Mouse (Mus musculus) forebrain, postnatal 0 days (tissue): ENCODE measurements around the gene Vmp1. TPM values are rescaled to one million over a fixed set of nuclear protein-coding genes. Genes with fewer than 3 reads are reported as not detected.

Source experiments
- ATAC-seq: fragments of 200-750 bp; cut with Nextera tagmentation; 2 replicates; pipeline ENCODE4 v1.8.0; 2017; ENCODE audit warnings: mild to moderate bottlenecking, moderate library complexity
- DNase-seq: peaks from one replicate; pipeline ENCODE4 v3.0.0-alpha.2; 2015
- H3K27ac ChIP-seq: fragments of 300-500 bp; sonication (generic); 2 replicates; pipeline ENCODE4 v1.5.1; 2014; ENCODE audit warnings: low read depth, mild to moderate bottlenecking, antibody characterized with exemption, low read length, moderate library complexity, mixed read lengths
- H3K27me3 ChIP-seq: fragments of 300-500 bp; sonication (generic); 2 replicates; pipeline ENCODE4 v1.6.1; 2014; ENCODE audit warnings: mild to moderate bottlenecking, low read length, mixed read lengths; ENCODE audit not compliant: insufficient read depth
- H3K36me3 ChIP-seq: fragments of 300-500 bp; sonication (generic); 2 replicates; pipeline ENCODE4 v1.6.1; 2014; ENCODE audit warnings: mild to moderate bottlenecking, moderate library complexity; ENCODE audit not compliant: insufficient read depth
- H3K4me1 ChIP-seq: fragments of 300-500 bp; sonication (generic); 2 replicates; pipeline ENCODE4 v1.6.1; 2014; ENCODE audit warnings: antibody characterized with exemption; ENCODE audit not compliant: insufficient read depth
- H3K4me2 ChIP-seq: fragments of 300-500 bp; sonication (generic); 2 replicates; pipeline ENCODE4 v1.6.1; 2014; ENCODE audit warnings: low read depth, mild to moderate bottlenecking, moderate library complexity
- H3K4me3 ChIP-seq: fragments of 300-500 bp; sonication (generic); 2 replicates; pipeline ENCODE4 v1.5.1; 2014; ENCODE audit warnings: low read depth, low read length, mixed read lengths
- H3K9ac ChIP-seq: fragments of 300-500 bp; sonication (generic); 2 replicates; pipeline ENCODE4 v1.6.1; 2014; ENCODE audit warnings: mild to moderate bottlenecking
- H3K9me3 ChIP-seq: fragments of 300-500 bp; sonication (generic); 2 replicates; pipeline ENCODE4 v1.6.1; 2016; ENCODE audit warnings: low read length
- CTCF ChIP-seq: sonication (generic); IDR thresholded peaks from 2 replicates; pipeline ENCODE4 v1.5.1; 2016; ENCODE audit warnings: antibody characterized with exemption, control low read depth, low read depth
- WGBS: fragments of 180-500 bp; shearing (Covaris S2); extraction: QIAGEN DNeasy Blood & Tissue Kit; methylation state at CpG from one replicate; pipeline ENCODE4 v1.1.7; 2014; 5-methylcytosine and 5-hydroxymethylcytosine counted together
- polyA plus RNA-seq: library from polyadenylated mRNA; unstranded; fragments of >200 nt; fragmentation: Nextera tagmentation; extraction: Ambion mirVana; gene quantifications from 2 replicates; pipeline ENCODE4 v1.2.1, GENCODE M21; 2015
- total RNA-seq: library from RNA; depleted of rRNA; stranded (reverse); fragments of >200 nt; gene quantifications from 2 replicates; pipeline ENCODE4 v1.2.3, GENCODE M21; 2014

Vmp1 gene
- total and polyA plus RNA-seq, 2 experiments from 2014 or later: 59.5 to 131 TPM

- Histone ChIP-seq H3K4me1 (no peaks in the 10 kb centered on the region), H3K4me3 (no peak overlapping the region), H3K9ac (no peak overlapping the region), H3K27ac (no peak overlapping the region), H3K36me3 (peaks cover 5% of the 10 kb centered on the region; the same call in 1 of the 2 replicates), H3K27me3 (no peaks in the 10 kb centered on the region), H3K4me2 (no peak overlapping the region), H3K9me3 (no peaks in the 10 kb centered on the region)
- 90% methylated on average over 12 of the region's 12 CpGs for WGBS
- DNase-seq: no peak
- no peak for ATAC-seq
- no peak for TF ChIP-seq CTCF
Observed at GRCm38 (mm10) chr11:86581943-86582542, 101.6 kb downstream of the Vmp1 start.

DNA sequence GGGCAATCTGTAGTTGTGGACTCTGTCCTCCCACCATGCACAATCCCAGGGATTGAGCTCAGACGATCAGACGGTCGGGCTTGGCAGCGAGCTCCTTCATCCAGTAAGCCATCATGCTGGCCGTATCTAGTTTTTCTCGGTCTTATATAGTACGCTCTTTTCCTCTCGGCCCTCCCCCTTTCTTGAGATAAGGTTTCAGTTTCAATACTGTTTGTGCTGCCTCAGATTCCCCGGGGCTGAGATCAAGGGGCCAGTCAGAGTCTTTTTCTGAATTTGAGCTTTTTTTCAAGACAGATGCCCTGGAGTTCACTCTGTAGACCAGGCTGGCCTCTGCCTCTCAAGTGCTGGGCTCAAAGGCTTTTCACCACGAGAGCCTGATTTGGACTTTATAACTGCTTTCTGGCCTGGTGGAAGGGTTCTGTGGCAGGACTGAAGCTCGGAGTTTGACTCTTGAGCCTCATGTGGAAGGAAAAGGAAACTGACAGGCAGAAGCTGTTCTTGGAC lies 102.3 kb downstream of the Vmp1 start:
- H3K4me2 ChIP-seq: no peak overlapping the region
- peaks cover 5% of the 10 kb centered on the region; the same call in 1 of the 2 replicates for H3K36me3 ChIP-seq
- no peaks in the 10 kb centered on the region for H3K27me3 ChIP-seq
- no peak for DNase-seq
- no peak overlapping the region for H3K9ac ChIP-seq
- TF ChIP-seq CTCF: no peak
- no peaks in the 10 kb centered on the region for H3K4me1 ChIP-seq
- H3K4me3 ChIP-seq: no peak overlapping the region
- no peak for ATAC-seq
- no peaks in the 10 kb centered on the region for H3K9me3 ChIP-seq
- 73% methylated on average over 11 of the region's 11 CpGs for WGBS
- no peak overlapping the region for H3K27ac ChIP-seq

GRCm38 (mm10) chr11:86580319-86581113 lies 103.1 kb downstream of the Vmp1 start:
- ATAC-seq (no peak), DNase-seq (no peak)
- H3K4me3 ChIP-seq: no peak overlapping the region
- no peaks in the 10 kb centered on the region for H3K27me3 ChIP-seq
- H3K9ac ChIP-seq: no peak overlapping the region
- no peak overlapping the region for H3K27ac ChIP-seq
- no peak overlapping the region for H3K4me2 ChIP-seq
- TF ChIP-seq CTCF: no peak
- no peaks in the 10 kb centered on the region for H3K9me3 ChIP-seq
- 90% methylated on average over 9 of the region's 9 CpGs for WGBS
- H3K36me3 ChIP-seq: peaks cover 5% of the 10 kb centered on the region; the same call in 1 of the 2 replicates
- no peaks in the 10 kb centered on the region for H3K4me1 ChIP-seq

DNA sequence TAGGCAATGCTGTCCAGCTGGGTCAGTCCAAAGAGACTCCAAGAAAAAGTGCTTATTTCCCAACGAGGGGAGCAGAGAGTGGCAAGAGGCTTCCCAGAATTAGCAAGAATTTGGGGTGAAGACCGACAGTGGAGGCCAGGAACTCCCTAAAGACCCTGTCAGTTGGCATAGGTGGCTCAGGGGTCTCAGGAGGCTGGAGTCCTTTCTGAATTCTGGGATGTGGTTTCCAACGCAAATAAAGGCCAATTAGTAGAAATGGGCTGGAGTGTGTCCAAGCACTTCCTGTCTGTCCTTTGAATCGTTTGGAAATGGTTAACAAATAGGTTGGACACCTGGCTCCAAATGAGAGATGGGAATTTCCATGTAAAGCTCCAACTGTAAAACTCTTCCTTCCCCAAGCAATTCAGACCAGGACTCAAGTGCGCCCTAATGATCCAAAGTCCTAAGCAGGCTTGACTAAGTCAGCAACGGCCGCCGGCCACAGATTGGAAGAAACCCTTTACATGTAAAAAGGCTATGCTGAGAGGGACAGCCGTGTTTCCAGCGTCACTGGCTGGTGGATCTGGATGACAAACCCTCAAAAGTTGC lies 103.8 kb downstream of the Vmp1 start:
- Histone ChIP-seq H3K27ac (no peak overlapping the region), H3K4me3 (no peak overlapping the region), H3K4me2 (no peak overlapping the region), H3K36me3 (peaks cover 2% of the 10 kb centered on the region; the same call in 1 of the 2 replicates), H3K9ac (no peak overlapping the region), H3K4me1 (no peaks in the 10 kb centered on the region), H3K27me3 (no peaks in the 10 kb centered on the region), H3K9me3 (no peaks in the 10 kb centered on the region)
- ATAC-seq (no peak), DNase-seq (no peak)
- no peak for TF ChIP-seq CTCF
- WGBS: 60% methylated on average over 10 of the region's 10 CpGs

DNA sequence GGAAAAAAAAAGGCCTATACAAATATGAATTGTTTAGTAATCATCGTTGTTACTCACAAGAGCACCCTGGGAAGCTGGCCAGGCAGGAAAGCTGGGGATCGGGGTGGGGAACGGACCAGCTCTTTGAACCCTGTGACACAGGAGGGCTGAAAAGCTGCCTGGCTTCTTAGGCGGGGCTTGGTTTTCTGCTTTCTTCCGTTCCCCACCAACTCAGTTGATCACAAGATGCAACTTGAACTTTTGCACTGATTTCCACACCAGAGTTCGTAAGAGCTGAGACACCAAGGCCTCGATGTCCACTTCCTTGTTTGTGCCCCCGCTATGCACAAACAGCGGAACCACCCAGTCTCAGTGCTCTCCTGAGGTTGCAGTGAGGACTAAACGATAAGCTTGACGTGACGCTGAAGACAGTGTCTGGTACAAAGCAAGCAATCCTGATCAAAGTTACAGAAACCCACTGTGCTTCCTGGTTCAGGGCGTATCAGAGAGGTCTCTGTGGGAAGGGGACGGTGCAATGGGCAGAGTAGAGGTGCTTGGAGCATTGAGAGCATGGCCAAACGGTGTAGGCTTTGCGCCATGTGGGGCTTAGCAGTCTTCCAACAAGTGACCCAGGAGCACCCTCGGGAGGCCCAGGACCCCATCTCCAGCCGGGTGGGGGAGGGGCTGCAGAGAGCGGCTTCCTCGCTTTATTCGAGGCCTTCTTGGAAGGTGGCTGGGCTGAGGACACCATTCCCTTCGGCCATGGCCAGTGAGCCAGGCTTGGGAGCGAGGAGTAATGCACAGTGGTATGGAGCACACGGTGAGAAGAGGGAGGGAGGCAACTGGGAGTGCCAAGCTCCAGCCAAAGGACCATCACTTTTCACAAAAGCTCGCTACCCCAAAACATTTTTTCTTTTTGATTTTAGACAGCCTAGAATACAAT lies 104.6 kb downstream of the Vmp1 start:
- Histone ChIP-seq H3K4me3 (no peak overlapping the region), H3K4me2 (no peak overlapping the region), H3K4me1 (no peaks in the 10 kb centered on the region), H3K9me3 (no peaks in the 10 kb centered on the region), H3K27ac (no peak overlapping the region; the same call in 1 of the 2 replicates), H3K27me3 (no peaks in the 10 kb centered on the region), H3K36me3 (no peaks in the 10 kb centered on the region; the same call in 1 of the 2 replicates), H3K9ac (no peak overlapping the region)
- DNase-seq: no peak
- no peak for TF ChIP-seq CTCF
- WGBS: 80% methylated on average over 25 of the region's 25 CpGs
- ATAC-seq: no peak

DNA sequence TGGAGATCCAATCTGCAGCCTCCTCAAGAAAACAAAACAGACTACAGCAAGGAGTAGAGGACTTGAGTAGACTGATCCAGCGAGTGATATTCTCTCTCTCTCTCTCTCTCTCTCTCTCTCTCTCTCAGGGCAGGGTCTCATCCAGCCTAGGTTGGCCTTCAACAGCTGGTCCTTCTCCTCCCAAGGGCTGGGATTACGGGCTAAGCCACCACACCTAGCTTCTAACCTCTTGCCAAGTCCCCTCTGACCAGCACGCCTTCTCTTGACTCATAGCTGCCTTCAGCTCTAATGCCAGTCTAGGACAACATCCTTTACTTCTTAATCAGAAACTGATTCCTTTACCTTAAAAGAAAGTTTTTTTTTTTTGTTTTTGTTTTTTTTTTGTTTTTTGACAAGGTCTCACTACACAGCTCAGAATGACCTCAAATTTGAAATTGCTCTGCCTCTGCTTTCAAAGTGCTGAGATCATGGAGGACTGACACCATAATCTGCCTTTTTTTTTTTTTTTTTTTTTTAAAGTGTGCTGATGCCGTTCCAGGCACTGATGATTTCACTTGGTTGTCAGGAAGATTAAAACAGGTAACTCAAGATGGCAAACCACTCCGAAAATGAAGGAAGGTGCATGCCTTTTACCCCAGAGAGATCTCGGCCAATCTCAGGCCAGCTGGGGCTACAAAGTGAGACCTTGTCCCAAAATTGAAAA lies 105.4 kb downstream of the Vmp1 start:
- Histone ChIP-seq H3K4me3 (no peak overlapping the region), H3K9me3 (no peaks in the 10 kb centered on the region), H3K4me1 (no peaks in the 10 kb centered on the region), H3K27me3 (no peaks in the 10 kb centered on the region), H3K4me2 (no peak overlapping the region), H3K36me3 (no peaks in the 10 kb centered on the region; the same call in 1 of the 2 replicates), H3K9ac (no peak overlapping the region), H3K27ac (no peak overlapping the region)
- no peak for ATAC-seq
- 76% methylated on average over 6 of the region's 6 CpGs for WGBS
- DNase-seq: no peak
- TF ChIP-seq CTCF: no peak
